8 mouse cellular contexts compared by ENCODE assay signal in the genomic region with DNA sequence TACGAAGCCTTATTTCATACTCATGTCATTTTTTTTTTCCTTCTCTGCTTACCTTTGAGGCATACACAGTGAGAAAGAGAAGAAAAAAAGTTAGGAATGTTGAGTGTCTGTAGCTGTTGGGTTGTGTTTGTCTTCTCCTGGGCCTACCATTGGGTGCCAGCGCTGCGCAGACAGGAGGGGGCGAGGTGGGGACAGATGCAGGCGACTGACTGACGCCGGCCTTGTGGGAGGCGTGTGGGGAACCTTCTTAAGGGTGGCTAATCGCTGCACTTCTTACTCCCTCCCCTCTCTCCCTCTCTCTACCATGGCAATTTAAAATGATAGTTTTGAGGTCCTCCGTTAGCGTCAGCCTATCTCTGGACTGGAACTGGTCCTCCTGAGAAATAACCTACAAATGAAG. TPM values are rescaled to one million over a fixed set of nuclear protein-coding genes. Genes with fewer than 3 reads are reported as not detected.
A peak's percentile ranks its signal among the peaks of the same experiment; 100 is the strongest.
DNase-seq lines count a peak whose midpoint lies in the region; TF ChIP-seq lines count a peak whose summit lies in the region.

No protein-coding gene starts in this region.

- peak overlapping the region; percentile 71 for H3K4me3 ChIP-seq in small intestine, adult 2 months (ENCODE audit: low read depth, low read length)

- TF ChIP-seq POLR2A in small intestine, adult 2 months (IDR thresholded peaks at IDR 0.05; ENCODE audit: low read depth, low read length): no peak

- H3K27me3 ChIP-seq in small intestine, adult 2 months (ENCODE audit: control insufficient read depth, insufficient read depth, low read length): no peaks in the 10 kb centered on the region; the same call in none of the 2 replicates

- TF ChIP-seq CTCF in small intestine, adult 2 months (IDR thresholded peaks at IDR 0.05; ENCODE audit: extremely low read depth, insufficient read length, insufficient replicate concordance, low read depth, low read length): no peak

- no peaks in the 10 kb centered on the region for H3K36me3 ChIP-seq in small intestine, adult 2 months (ENCODE audit: control insufficient read depth, insufficient read depth, low read length)

- peak overlapping the region; percentile 32; the same call in 1 of the 2 replicates for H3K27ac ChIP-seq in small intestine, adult 2 months (ENCODE audit: insufficient read depth, low read depth, low read length)

- peak; percentile 22 for DNase-seq in layer of hippocampus, adult 11-12 months (ENCODE audit: low spot score)
- no peak for DNase-seq in layer of hippocampus, adult 9-10 months (ENCODE audit: low spot score)
- DNase-seq in embryo, embryonic 11 days: peak; percentile 49
- DNase-seq in heart, postnatal 10 days: peak; percentile 32 to 35
- peak; percentile 19 to 27 for DNase-seq in layer of hippocampus, adult 8-10 months (ENCODE audit: low spot score in 2 of 2)
- peak; percentile 59 for DNase-seq in lung, postnatal 10 days
- no peak for DNase-seq in spleen, postnatal 10 days (ENCODE audit: low spot score in 2 of 2)

- intact Hi-C loops in heart, postnatal 10 days (cut with DNase I): no loop called here

- under 1% methylated on average over 11 of the region's 11 CpGs for WGBS in small intestine, adult 2 months

- peaks cover 3% of the 10 kb centered on the region for H3K4me1 ChIP-seq in small intestine, adult 2 months (ENCODE audit: control insufficient read depth, insufficient read depth, insufficient read length, low read length)

RNA-seq across cellular contexts. Expression of a gene that starts 0.7 kb away (rescaled TPM):
- 1 to 10 TPM; 1.3 to 2.0 TPM for total RNA-seq in heart, postnatal 10 days (2021)
- 1 to 10 TPM; 8.4 to 8.6 (median 8.5) TPM for total RNA-seq in layer of hippocampus, adult 8-10 months (2022)
- polyA plus RNA-seq in small intestine, adult 2 months (2012; rRNA removed): 1.1 and 1.3 TPM in 2 replicates

RNA-seq across cellular contexts. Expression of a gene that starts 20.7 kb away (rescaled TPM):
- 10 to 100 TPM; 17.4 to 17.6 TPM for total RNA-seq in heart, postnatal 10 days (2021)
- 10 to 100 TPM; 19.4 to 24.4 (median 21.6) TPM for total RNA-seq in layer of hippocampus, adult 8-10 months (2022)
- polyA plus RNA-seq in small intestine, adult 2 months (2012; rRNA removed): 5.3 and 9.5 TPM in 2 replicates

RNA-seq across cellular contexts. Expression of a gene that starts 20.9 kb away (rescaled TPM):
- total RNA-seq in heart, postnatal 10 days (2021): 10 to 100 TPM; 22.6 to 24.8 TPM
- total RNA-seq in layer of hippocampus, adult 8-10 months (2022): 10 to 100 TPM; 30.2 to 39.8 (median 36.8) TPM
- polyA plus RNA-seq in small intestine, adult 2 months (2012; rRNA removed): 4.5 and 8.5 TPM in 2 replicates

RNA-seq across cellular contexts. Expression of a gene that starts 41.9 kb away (rescaled TPM):
- not detected for total RNA-seq in heart, postnatal 10 days (2021)
- not detected for total RNA-seq in layer of hippocampus, adult 8-10 months (2022)
- polyA plus RNA-seq in small intestine, adult 2 months (2012; rRNA removed): not detected in 2 replicates

RNA-seq across cellular contexts. Expression of a gene that starts 51.5 kb away (rescaled TPM):
- 10 to 100 TPM; 27.5 to 34.8 TPM for total RNA-seq in heart, postnatal 10 days (2021)
- 10 to 100 TPM; 45.6 to 55.9 (median 51.4) TPM for total RNA-seq in layer of hippocampus, adult 8-10 months (2022)
- polyA plus RNA-seq in small intestine, adult 2 months (2012; rRNA removed): 16.7 and 31.0 TPM in 2 replicates

Comparison
In these comparisons a context has a peak if more than half of its experiments do, and no peak if none do; other contexts are left out.
1. DNase-seq: peak in layer of hippocampus, adult 11-12 months (single experiment), embryo, embryonic 11 days (single experiment), heart, postnatal 10 days (2 of 2), layer of hippocampus, adult 8-10 months (2 of 2) and lung, postnatal 10 days (single experiment); none in layer of hippocampus, adult 9-10 months (single experiment) and spleen, postnatal 10 days (0 of 2).